ENCODE assay signal across 8 mouse cellular contexts in the genomic region with DNA sequence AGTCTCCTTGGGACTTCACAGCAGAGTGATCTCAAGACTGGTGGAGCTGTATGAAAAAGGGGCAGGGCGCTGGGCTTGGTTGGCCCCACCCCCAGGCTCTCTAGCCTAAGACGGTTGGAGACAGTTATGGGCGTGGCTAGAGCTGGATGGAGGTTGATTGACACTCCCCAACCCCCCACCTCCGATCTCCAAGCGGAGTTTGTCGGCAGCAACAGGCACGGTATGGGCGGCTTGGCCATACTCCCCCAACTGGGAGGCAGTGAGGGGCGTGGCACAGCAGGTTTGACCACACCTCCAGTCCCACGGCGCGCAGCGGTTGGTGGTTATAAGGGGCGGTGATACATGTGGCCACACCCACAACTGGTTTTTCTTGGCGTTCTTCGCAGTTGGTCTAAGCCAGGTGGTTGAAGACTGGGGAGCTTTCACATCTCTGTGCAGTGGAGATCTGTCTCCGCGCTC.
DNase-seq lines count a peak whose midpoint lies in the region; ATAC-seq and TF ChIP-seq lines count a peak whose summit lies in the region.

No protein-coding gene starts in this region.

- peak; percentile 77 for ATAC-seq in intestine, postnatal 0 days
- ATAC-seq in liver, embryonic 12.5 days: peak; percentile 89
- ATAC-seq in stomach, embryonic 15.5 days (ENCODE audit: insufficient read depth, low FRiP score, low read depth): peak; percentile 82

- WGBS in intestine, postnatal 0 days: 11% methylated on average over 18 of the region's 18 CpGs
- WGBS in liver, embryonic 12.5 days (ENCODE audit: insufficient replicate concordance): 5% methylated on average over 18 of the region's 18 CpGs
- 7% methylated on average over 18 of the region's 18 CpGs for WGBS in stomach, embryonic 15.5 days

- TF ChIP-seq CTCF in intestine, postnatal 0 days (IDR thresholded peaks at IDR 0.05; ENCODE audit: low read depth): no peak

- peak overlapping the region; percentile 53 for H3K4me2 ChIP-seq in intestine, postnatal 0 days (replicated peaks; ENCODE audit: low read depth)
- peak overlapping the region; percentile 49 for H3K4me2 ChIP-seq in liver, embryonic 12.5 days
- H3K4me2 ChIP-seq in stomach, embryonic 15.5 days: peak overlapping the region; percentile 54

- peak overlapping the region; percentile 17 for H3K4me3 ChIP-seq in intestine, postnatal 0 days (ENCODE audit: low read depth, low read length)
- peak overlapping the region; percentile 18 for H3K4me3 ChIP-seq in liver, embryonic 12.5 days
- H3K4me3 ChIP-seq in stomach, embryonic 15.5 days (replicated peaks): peak overlapping the region; percentile 35

- peak; percentile 52 for DNase-seq in cerebellum, adult 9-11 months
- DNase-seq in cerebellum, adult 11 months: no peak
- DNase-seq in cerebellum, postnatal 4 days (ENCODE audit: low spot score in 2 of 2): peak; percentile 60 to 80
- DNase-seq in gastrocnemius, postnatal 25 days: peak; percentile 82
- peak; percentile 62 for DNase-seq in naive thymus-derived CD4-positive, alpha-beta T cell, adult 2 months (ENCODE audit: low read depth)

- no peaks in the 10 kb centered on the region for H3K36me3 ChIP-seq in intestine, postnatal 0 days (ENCODE audit: control insufficient read depth, insufficient read depth)
- no peaks in the 10 kb centered on the region for H3K36me3 ChIP-seq in liver, embryonic 12.5 days
- no peaks in the 10 kb centered on the region for H3K36me3 ChIP-seq in stomach, embryonic 15.5 days

- H3K27me3 ChIP-seq in intestine, postnatal 0 days (replicated peaks; ENCODE audit: control insufficient read depth, insufficient read depth, low read length): peaks cover 12% of the 10 kb centered on the region
- H3K27me3 ChIP-seq in liver, embryonic 12.5 days (replicated peaks): peaks cover 24% of the 10 kb centered on the region
- H3K27me3 ChIP-seq in stomach, embryonic 15.5 days (replicated peaks): peaks cover 7% of the 10 kb centered on the region

- no peak overlapping the region for H3K27ac ChIP-seq in intestine, postnatal 0 days (ENCODE audit: low read depth, low read length)
- H3K27ac ChIP-seq in liver, embryonic 12.5 days: no peak overlapping the region
- no peak overlapping the region for H3K27ac ChIP-seq in stomach, embryonic 15.5 days

- no peaks in the 10 kb centered on the region for H3K9me3 ChIP-seq in intestine, postnatal 0 days (ENCODE audit: control insufficient read depth)
- no peaks in the 10 kb centered on the region for H3K9me3 ChIP-seq in liver, embryonic 12.5 days (replicated peaks)
- no peaks in the 10 kb centered on the region for H3K9me3 ChIP-seq in stomach, embryonic 15.5 days

- H3K9ac ChIP-seq in intestine, postnatal 0 days (ENCODE audit: low read depth, low read length): no peak overlapping the region
- no peak overlapping the region for H3K9ac ChIP-seq in liver, embryonic 12.5 days
- no peak overlapping the region for H3K9ac ChIP-seq in stomach, embryonic 15.5 days

- H3K4me1 ChIP-seq in intestine, postnatal 0 days (replicated peaks; ENCODE audit: control insufficient read depth, insufficient read depth, low read length): no peaks in the 10 kb centered on the region
- H3K4me1 ChIP-seq in liver, embryonic 12.5 days: peaks cover 25% of the 10 kb centered on the region
- peaks cover 7% of the 10 kb centered on the region; the same call in 1 of the 2 replicates for H3K4me1 ChIP-seq in stomach, embryonic 15.5 days
